Mouse (Mus musculus): ENCODE measurements around the gene Ugcg.

- TF ChIP-seq TCF12 (IDR thresholded peaks at IDR 0.05; ENCODE audit: insufficient read depth, poor library complexity, severe bottlenecking) = no peak
- TF ChIP-seq POLR2A (IDR thresholded peaks at IDR 0.05; ENCODE audit: insufficient read length, low read depth) = no peak
- TF ChIP-seq REST (IDR thresholded peaks at IDR 0.05; ENCODE audit: insufficient read depth, insufficient read length) = no peak
- TF ChIP-seq CEBPB (IDR thresholded peaks at IDR 0.05; ENCODE audit: insufficient read depth, poor library complexity, severe bottlenecking) = no peak
- TF ChIP-seq MAX (IDR thresholded peaks at IDR 0.05; ENCODE audit: low read depth) = no peak
- no peak for TF ChIP-seq POLR2AphosphoS2 (IDR thresholded peaks at IDR 0.05; ENCODE audit: insufficient read length, low read depth)
- no peak for TF ChIP-seq MYOD1 (IDR thresholded peaks at IDR 0.05; ENCODE audit: control insufficient read depth in 1 of 3, insufficient read length in 2 of 3, low read depth in 2 of 3)
- TF ChIP-seq E2F4 (IDR thresholded peaks at IDR 0.05; ENCODE audit: insufficient read depth) = no peak
- TF ChIP-seq USF1 (IDR thresholded peaks at IDR 0.05; ENCODE audit: low read depth) = no peak
- TF ChIP-seq MYOG (IDR thresholded peaks at IDR 0.05; ENCODE audit: control insufficient read depth in 1 of 3, insufficient read depth in 1 of 3, insufficient read length in 2 of 3, low read depth in 2 of 3) = no peak
- no peak for TF ChIP-seq SRF (IDR thresholded peaks at IDR 0.05; ENCODE audit: control insufficient read depth, insufficient read length, low read depth)
These were observed 63.5 kb downstream of the Ugcg start for GRCm38 (mm10) chr4:59252386-59253054.

All from myocyte (in vitro differentiated cells).